Mouse (Mus musculus): ENCODE data around the gene Spta1.

Spta1 gene

GRCm38 (mm10) chr1:174250376-174250775 is 77.8 kb downstream of the Spta1 start:
- in situ Hi-C loops (cut with MboI; ENCODE audit: unreplicated experiment in 2 of 2): no loop called here

- in situ Hi-C loops (cut with MboI; ENCODE audit: unreplicated experiment in 2 of 2): no loop called here
Observed at GRCm38 (mm10) chr1:174251961-174252360, 79.4 kb downstream of the Spta1 start, which contains the start of gene Olfr419. Gene Olfr419 (minus strand): TSS chr1:174252061.

DNA sequence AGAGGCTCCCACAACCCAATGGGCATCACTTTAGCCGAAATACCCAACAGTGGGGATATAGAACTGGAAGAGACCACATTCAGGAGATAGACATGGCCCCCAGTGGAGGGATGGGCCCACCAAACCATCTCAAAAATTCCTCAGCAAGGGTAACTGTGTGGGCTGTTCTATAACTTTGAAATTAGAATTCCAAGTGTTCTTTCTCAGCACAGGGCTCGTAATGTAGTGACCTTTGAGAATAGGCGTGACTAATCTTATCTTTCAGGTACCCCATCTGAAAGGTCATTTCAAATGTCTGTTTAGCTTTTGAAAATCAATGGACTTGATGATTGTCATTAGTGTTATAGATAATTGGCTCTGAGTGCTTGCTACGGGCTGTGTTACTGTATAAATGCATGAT is 95.2 kb downstream of the Spta1 start:
- in situ Hi-C loops (cut with MboI; ENCODE audit: unreplicated experiment in 2 of 2): no loop called here

DNA sequence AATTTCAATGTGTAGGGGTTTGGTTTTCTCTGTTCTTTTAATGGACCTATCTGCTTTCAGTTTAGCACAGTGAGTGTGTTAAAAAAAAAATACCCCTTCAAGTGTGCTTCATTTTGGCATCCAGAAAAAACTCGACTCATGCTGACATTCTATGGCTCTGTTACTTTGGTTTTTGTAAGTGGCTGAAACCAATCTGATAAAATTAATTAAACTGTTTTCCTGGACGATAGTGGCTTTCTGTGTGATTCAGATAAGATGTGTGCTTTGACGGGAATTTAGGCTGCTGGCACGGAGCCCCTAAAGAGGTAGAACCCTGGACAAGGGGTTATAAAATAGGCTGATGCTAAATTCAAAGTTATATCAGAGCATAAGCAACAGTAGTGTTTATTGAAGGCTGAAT is 96.6 kb downstream of the Spta1 start:
- in situ Hi-C loops (cut with MboI; ENCODE audit: unreplicated experiment in 2 of 2): no loop called here

GRCm38 (mm10) chr1:174270643-174271042 is 98.1 kb downstream of the Spta1 start:
- in situ Hi-C loops (cut with MboI; ENCODE audit: unreplicated experiment in 2 of 2): no loop called here
